Mouse (Mus musculus): ENCODE measurements around the gene 1700037C18Rik.

DNA sequence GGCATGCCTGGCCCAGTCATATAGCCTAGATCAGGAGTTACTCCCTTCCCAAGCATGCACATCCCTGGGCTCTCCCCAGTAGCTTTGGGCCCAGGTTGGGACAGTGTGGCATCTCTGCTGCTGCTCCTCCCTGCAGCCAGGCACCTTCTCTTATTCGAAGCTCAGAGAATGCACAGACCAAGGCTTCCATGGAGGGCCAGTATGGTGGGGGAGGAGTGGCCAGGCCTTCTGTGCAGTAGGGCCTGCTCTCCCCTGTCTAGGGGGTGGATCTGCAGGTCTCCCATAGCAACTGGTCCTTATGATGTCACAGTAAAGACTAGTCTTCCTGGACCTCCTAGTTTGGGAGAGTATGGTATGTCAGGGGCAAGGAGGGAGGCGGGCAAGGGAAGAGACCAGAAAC is 1.0 kb downstream of the 1700037C18Rik start:
- TF ChIP-seq CTCF (conservative IDR thresholded peaks at IDR 0.05; ENCODE audit: low read length) (no peak), POU5F1 (IDR thresholded peaks at IDR 0.05; ENCODE audit: borderline replicate concordance, low read length) (no peak), NANOG (IDR thresholded peaks at IDR 0.05; ENCODE audit: borderline replicate concordance, low read length) (no peak)
